Mouse (Mus musculus) left cerebral cortex, adult 11 months (tissue): ENCODE data around the gene Dio1.
A peak's percentile ranks its signal among the peaks of the same experiment; 100 is the strongest.

Experiments used
- DNase-seq: peaks from one replicate; pipeline ENCODE4 v3.0.0; 2022; ENCODE audit warnings: low spot score

Dio1 gene

DNA sequence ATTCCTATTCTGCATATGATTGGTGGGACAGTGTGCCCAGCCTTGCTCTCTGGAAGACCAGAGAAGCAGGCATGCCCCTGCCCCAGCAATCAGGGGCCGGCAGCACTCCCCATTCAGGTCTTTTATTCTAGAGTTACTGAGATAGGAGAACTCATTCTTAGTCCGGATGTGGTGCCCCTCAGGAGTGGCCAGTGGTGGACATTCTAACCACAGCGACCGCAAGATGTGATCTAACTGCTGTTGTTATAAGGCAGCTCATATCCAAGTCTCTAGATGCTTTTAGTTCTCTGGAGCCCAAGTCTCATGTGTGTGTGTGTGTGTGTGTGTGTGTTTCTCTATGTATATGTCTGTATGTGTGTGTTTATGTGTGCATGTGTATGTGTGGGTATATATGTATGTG, 6.6 kb downstream of the Dio1 start:
- DNase-seq = no peak

DNA sequence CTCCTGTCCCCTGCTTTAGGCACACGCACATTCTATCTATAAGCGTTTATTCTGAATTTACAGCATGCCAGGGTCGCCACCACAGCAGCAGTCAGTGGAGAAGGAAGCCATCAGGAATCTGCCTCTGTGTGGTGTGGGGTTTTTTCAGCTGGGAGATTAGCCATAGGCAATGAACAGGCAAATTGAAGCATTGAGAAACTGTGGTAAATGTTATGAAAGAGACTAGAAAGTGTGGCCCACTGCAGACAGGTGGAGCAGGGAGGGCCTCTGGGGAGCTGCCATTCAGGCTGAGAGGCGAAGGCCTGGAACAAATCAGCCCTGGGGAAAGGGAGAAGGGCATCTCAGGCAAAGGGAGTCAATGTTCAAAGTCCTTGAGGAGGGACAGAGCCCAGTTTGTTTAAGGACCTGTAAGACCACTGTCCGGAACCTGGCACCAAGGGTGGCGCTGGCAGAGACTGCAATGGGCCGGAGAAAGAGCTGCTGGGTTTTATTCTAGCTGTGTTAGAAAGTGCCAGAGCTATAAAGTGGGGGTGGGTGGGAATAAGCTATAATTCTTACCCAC, 7.1 kb downstream of the Dio1 start:
- no peak for DNase-seq

DNA sequence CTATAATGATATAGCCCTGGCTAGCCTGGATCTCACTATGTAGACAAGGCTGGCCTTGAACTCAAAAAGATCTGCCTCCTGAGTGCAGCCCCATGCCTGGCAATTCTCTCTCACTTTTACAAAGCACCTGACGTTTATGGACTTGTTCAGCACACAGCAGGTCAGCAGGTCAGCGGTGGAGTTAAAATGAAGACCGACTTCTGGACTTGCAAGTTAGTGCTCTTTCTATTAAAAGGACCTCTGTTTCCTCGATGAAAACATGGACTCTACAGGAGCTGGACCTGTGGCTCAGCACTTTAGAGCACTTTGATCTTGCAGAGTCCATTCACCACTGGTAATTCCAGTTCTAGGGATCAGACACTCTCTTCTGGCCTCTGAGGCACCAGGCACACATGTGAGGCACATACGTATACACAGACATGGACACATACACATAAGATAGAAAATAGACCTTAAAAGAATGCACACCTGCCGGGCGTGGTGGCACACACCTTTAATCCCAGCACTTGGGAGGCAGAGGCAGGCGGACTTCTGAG, 8.8 kb downstream of the Dio1 start:
- no peak for DNase-seq

DNA sequence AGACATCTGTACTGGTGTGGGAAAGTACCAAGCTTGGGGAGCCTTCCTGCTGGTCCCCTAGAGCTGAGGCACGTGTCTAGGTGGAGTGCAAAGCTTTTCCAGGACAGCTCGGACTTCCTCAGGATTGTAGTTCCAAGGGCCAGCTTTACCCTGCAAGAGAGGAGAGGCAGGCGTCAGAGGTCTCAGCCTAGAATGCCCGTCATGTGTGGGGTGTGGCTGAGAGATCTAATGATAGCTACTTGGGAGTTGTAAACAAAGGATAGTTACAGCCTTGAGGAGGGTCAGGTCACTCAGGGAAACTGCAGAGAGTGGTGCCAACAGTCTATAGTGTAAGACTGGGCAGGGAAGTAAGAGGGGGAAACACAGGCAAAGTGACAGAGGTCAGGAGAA, 14.7 kb downstream of the Dio1 start:
- no peak for DNase-seq

DNA sequence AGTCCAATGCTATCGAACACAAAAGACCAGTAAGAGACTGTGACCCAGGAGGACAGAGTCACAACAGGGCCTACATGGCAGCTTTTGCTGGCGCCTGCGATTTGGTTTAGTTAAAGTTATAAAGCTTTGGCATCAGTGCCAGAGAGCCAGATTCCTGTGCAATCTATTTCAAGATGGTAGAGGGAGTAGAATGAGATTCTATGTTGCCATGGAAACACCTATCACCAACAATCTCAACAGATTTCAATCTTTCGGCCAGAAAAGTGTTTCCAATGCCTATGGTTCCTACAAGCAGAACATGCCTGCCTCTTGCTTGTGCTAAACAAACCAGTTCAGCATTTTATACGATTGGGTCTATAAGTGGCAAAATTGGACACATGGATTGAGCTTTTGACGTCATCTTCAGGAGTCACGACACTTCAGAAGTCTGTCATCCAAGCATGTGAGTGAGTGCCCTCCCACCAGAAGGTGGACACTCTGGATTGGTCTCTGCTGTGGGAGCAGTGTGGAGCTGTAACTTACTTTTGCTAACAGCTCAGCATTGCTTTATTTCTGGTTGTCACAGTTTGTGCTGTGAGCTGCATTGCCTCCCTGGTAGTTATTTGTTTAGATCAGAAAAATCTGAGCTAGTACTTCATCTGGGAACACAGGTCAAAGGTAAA, 15.2 kb downstream of the Dio1 start:
- no peak for DNase-seq

DNA sequence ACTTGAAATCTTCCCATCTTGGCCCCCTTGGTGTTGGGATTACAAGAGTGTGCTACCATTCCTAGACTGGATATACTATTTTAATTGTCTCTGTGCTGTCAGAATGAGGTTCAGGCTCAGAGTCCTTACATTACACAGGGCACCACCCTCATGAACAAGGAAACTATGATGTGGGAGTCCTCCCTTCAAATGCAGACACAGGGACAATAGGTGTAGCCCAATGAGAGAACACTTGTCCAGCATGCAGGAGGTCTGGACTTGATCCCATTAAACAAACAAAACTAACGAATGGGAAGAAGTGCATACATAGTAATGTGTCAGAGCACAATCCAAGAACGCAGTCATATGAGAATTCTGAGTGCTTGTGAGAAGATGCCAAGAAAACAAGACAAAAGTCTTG, 19.5 kb downstream of the Dio1 start:
- no peak for DNase-seq

DNA sequence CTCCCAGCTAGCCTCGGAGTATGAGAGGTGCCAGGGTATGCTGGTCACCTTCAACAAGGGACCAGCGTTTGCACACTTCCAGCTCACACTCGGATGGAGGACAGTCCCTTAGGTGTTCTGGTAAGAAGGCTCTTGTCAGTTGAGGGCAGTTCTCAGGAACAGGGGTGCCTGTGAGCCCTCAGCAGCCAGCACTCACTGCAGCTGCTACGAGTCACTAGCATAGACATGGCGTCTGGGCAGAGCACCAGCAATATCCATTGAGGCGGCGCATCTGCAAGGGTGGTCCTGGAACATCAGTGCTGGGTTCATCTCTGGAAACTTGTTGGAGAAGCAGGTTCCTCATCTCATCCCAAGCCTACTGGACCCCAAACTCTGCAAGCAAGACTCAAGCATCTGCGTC, 20.6 kb downstream of the Dio1 start:
- DNase-seq = no peak

DNA sequence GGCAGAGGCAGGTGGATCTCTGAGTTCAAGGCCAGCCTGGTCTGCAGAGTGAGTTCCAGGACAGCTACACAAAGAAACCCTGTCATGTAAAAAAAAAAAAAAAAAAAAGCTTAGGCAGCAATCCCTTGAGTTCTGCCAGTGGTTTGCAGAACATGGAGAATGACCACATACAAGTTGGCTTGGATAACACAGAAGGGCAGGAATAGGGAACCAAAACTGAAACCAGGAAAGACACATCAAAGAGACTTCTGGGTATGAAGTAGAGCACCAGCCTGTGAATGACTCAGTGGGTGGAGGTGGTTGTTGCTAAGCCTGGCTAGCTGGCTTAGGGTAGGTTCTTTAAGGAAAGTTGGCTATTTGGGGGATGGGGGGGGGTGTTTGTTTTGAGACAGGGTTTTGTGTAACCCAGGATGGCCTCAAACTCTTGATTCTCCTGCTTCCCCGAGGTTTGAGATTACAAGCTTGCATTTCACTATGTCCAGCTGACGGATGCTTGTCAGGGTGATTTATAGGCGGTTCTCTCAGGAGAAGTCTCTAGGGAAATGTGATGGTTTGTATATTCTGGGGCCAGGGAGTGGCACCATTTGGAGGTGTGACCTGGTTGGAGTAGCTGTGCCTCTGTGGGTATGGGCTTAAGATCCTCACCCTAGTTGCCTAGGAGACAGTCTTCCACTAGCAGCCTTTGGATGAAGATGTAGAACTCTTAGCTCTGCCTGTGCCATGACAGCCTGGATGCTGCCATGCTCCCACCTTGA, 21.3 kb downstream of the Dio1 start:
- no peak for DNase-seq

DNA sequence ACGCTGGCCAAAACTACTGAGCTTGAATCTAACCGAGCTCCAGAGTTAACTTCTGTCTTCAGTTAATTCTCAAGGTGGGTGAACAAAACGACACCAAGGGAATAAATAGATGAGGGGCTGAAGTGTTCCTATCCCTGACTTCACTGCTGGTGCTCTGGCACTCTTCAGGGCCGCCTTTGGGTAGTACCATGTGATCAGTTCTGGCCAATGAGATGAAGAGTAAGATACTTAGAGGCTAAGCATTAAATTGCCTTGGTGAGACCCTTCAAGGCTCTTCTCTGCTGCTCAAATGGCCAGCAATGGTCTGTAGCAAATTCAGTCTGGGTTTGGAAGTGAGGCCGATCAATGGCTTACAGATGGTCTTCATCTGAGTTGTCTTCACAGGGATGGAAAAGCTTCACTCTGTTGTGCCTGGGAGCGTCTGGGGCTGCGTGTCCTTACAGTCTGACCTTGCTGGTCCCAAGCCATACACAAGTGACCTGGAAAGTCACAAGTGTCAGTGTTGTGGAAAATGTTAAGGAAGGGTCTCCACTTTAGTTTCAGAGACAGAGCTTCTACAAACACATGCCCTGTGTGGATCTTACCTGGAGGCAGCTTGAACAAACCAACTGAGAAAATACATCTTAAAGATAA, 26.0 kb downstream of the Dio1 start:
- DNase-seq = no peak

DNA sequence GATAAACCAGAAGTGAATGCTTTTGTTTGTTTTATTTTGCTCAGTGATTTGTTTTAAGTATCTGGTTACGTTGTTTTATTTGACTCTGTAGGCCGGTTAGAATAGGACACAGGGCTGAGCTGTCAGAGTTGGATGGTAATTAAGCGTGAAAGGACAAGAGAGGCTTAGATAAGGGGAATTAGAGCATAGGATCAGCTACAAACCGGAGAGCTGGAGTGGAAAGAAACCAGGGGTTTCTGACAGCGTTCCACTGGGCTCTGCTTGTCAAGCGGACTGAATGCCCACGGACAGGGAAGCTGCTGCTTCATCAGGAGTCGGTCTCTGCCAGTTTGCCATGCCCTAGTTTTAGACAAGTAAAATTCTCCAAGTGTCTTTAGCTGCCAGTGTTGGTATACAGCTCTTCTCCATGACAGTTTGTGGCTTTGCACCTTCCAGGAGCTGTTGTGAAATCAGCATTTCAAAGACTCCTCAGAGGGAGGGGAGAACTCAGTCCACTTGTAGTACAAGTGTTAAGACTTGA, 28.7 kb downstream of the Dio1 start:
- DNase-seq = no peak

DNA sequence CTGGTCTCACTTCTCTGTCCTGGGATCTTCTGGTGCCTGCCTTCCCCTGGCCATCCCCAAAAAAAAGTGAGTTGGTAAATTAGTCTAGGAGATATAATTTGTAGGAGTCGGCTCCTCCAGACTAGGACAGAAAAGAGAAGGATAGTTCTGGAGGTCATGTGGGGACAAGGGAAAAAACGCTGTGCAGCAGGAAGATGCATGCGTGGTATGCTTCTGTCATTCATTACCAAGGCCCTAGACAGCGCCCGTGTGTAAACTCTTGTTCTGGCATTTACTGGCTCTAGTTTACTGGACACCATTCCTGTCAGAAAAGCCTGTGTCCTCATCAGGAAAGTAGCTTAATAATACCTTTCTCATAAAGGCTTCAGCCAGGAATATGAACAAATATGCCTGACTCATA, 32.5 kb downstream of the Dio1 start:
- DNase-seq = no peak

DNA sequence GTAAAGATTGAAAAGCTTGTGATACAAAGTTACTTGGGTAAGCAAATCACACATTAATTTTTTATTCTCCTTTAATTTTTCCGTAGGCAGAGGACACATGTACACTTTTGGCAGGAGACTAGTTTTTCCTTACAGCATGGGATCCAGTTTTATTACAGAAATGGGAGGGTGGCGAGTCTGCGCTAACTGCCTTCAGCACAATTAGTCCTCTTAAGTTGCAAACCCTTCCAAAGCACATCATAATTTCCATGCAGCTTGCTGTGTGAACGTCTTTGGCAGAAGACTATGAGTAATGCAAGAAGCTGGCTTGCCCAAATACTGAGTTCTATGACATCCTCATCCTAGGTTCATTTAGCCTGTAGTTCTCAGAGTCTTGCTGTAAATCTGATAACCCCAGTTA, 33.3 kb downstream of the Dio1 start:
- no peak for DNase-seq

DNA sequence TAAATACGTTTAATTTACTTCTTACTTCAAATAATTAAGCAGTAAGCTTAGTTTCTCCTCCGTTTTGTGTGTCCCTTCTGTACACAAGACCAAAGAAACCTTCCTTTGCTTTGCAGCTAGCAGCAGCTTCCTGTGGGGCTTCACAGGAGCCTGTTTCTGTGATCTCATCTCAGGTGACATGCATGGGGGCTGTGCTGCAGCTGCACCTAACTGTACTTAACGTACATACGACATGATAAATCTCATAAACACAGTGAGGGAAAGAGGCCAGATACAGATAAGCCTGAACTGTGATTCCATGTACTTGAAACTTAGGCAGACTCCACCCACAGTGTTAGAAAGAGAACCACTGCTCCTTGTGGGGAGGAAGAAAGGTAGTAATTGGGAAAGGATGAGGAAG, 47.0 kb downstream of the Dio1 start:
- DNase-seq = no peak

DNA sequence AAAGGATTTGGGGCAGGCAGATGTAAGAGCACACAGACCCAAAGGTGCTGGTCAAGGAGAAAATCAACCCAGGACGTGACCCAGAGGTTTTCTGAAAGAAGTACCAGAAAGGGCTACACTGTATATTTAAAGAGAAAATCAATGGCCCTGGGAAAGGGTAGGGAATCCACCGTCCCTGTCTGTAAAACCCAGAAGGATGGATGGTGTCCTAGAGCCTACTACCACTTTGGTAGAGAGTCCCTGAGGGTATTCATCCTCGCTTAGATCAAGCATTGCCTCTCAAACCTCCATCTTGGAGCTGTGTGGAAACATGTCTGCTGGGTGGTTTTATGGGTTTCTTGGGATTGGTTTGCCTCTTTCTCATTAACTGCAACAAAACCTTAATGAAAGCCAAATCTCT, 52.6 kb downstream of the Dio1 start:
- DNase-seq = no peak

DNA sequence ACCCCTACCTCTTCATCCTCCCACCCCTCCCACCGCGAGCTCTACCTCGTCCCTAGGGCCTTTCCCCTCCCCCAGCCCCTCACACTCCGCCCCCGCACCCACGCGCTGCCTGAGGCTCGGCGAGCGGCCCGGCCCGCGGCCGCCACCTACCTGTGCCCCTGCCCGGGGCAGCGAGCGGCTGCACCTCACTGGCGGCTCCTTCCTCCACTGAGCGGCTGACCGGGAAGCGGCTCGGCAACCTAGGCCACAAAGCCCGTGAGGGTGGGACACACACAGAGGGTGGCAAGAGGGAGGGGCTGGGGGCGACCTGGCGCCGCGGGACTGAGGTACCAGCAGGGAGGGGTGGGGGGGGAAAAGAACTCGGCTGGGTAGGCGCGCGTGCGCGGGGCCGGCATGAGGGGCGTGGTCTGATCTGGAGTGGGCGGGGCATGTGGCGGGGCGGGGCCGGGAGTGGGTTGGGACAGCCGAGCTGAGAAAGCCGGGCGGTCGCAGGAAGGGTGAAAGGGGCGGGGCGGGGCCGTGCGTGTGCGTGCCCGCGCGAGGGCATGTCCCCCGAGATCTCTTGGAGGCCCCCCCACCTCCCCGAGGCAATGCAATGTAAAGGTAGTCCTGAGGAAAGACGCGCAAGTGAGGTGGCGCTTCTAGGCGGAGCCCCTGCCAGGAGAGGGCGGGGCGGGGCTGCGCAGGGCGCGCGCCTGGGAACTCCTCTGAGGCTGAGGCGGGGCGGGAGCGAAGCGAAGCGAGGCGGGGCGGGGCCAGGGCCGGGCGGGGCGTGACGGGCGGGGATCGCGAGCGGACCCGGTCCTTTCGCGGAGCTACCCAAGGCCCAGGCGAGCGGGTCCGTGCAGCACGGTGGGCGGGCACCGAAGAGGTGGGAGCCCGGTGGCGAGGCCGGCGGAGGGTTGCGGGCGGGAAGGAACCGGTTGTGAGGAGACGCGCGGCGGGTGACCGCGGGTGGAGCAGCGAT, 53.6 kb downstream of the Dio1 start, which contains the start of the genes Lrrc42 and Hspb11:
Lrrc42 (minus strand) TSS at position 408 of the 967 bp plus-strand sequence.
Hspb11 (plus strand) TSS at position 469 of the 967 bp plus-strand sequence.
- peak; percentile 89 for DNase-seq

DNA sequence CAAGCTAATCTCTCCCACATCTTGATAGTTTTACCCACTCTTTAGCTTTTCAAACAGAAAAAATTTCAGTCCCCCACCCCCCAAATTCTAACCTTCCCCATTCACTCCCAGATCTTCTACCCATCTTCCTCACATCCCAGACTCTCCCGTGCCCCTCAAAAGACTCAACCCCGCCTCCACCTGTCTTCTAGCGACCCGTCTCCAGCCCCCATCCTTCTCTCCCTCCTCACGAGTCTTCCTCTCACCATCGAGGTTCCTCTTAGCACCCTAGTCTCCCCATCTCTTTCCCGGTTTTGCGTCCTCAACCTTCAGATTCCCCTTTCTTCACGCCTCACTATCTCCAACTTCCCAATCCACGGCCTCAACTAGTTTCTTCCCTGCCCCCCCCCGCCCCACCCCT, 54.4 kb downstream of the Dio1 start:
- DNase-seq = no peak

DNA sequence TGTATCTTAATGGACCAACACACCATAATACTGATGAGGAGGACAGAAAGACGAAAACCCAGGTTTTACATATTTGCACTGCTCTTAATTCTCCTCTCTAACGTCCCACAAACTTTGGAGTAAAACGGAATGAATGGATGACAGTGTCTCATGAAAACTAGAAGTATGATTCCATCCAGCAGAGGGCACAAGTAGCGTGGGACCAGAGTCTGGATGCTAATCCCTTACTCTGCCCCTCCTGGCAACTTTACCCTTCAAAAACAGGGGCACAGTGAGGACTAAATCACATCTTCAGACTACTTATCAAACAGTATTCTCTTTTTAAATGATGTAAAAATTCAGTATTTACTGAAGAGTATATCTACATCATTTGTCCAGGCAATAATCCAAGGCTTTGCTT, 56.5 kb downstream of the Dio1 start:
- DNase-seq = peak; percentile 40

DNA sequence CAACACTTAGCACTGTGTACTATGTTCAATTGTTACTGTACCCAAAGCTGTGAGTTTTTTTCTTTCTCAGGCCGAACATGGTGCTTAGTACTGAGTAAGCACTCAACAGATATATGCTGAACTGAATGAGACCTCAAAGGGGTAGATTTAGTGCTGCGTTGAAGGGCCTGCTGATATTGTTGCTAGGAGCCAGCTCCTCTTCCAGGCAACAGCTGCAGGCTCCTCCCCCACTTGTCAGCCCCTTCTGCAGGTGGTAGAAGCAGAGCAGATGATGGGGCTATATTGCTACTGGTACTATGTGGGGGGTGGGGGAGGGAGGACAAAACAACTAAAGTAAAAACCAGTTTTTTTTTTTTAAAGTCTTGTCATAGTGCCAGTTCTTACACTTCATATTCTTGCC, 57.5 kb downstream of the Dio1 start:
- DNase-seq = no peak

DNA sequence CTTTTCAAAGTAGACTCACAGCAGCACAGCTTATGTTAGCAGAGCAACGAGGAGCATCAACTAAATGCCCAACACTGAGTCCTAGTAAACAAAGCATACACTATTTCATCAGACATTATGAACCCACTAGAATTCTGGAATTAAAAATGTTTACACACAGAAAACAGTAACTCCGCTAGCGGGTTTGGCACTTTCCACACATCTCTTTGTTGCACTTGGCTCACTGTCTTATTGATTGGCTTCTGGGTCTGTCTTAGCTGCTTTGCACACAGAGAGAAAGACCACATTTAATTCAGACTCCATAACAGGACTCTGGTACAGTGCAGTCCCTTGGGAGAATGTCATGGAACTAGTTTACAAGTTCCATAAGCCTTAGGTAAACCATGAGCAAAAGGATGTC, 58.9 kb downstream of the Dio1 start:
- DNase-seq = no peak

DNA sequence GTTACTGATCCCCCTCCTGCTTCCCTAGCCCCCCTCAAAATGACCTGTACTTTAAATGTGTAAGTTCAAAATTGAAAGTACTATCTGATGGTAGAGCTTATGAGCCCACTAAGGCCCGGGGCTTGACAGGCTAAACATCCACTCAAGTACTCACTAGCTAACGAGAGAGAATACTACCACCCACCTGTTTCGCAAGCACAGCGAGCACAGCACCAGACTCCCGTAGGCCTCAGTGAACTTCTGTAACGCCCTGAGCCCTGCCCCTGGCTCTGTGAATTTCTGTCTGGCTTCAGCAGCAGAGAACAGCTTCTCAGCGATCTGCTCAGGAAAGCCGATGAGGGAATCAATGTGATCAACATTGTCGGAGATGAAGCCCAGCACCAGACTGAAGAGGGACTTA, 59.9 kb downstream of the Dio1 start:
- no peak for DNase-seq

DNA sequence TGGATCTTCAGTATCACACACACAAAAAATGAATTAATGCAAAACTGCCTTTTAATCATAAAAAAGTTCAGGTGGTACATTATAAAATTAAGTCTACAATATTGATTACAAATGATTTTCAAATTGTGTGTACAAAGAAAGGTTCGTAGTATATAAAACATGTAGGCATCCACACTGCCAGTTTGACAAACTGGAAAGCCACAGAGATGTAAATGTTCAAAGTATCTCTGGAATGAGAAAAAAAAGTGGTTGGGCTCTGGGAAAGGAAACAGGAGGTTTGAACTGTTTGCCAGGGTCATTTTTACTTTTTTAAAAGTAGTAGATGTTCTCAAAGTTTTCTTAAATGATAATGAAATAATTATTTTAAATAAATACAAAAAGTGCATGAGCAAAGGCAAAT, 60.9 kb downstream of the Dio1 start:
- DNase-seq = no peak
